Mouse (Mus musculus): ENCODE results near the gene AC161166.1. TPM values are rescaled to one million over a fixed set of nuclear protein-coding genes. Genes with fewer than 3 reads are reported as not detected.
A peak's percentile ranks its signal among the peaks of the same experiment; 100 is the strongest.
"Not testable (repeated sequence)": the region's sequence is repeated elsewhere in the genome, so short reads cannot be mapped to it uniquely, and the experiment has no call there.

Gene AC161166.1
- polyA plus RNA-seq, 1 experiment from 2014 or later: 0.26 TPM

GRCm38 (mm10) chr7:24530062-24530931 is 18.0 kb upstream of the AC161166.1 start, which contains the start of gene Irgq:
Gene Irgq, plus strand, starts transcription at chr7:24530689.
- H3K4me3 ChIP-seq (ENCODE audit: low read length): peak within 1 kb of the TSS; percentile 85
- peaks cover 13% of the 10 kb centered on the region for H3K4me1 ChIP-seq (ENCODE audit: control insufficient read depth, insufficient read depth, low read length)
- H3K27ac ChIP-seq (ENCODE audit: low read length): peak within 1 kb of the TSS; percentile 97
- H3K27me3 ChIP-seq (ENCODE audit: control insufficient read depth, insufficient read depth, low read length): no peaks in the 10 kb centered on the region
- no peaks in the 10 kb centered on the region for H3K9me3 ChIP-seq (replicated peaks; ENCODE audit: control insufficient read depth, low read length)
- whole genome bisulfite sequencing: under 1% methylated on average over 44 of the region's 44 CpGs
- peak; percentile 96 for ATAC-seq (replicated peaks; ENCODE audit: extremely low read depth, insufficient read depth, low FRiP score)
- H3K4me2 ChIP-seq (ENCODE audit: low read depth, low read length): peak within 1 kb of the TSS; percentile 93
- peak within 1 kb of the TSS; percentile 93 for H3K9ac ChIP-seq (ENCODE audit: low read length)
- peaks cover 9% of the 10 kb centered on the region; the same call in 1 of the 2 replicates for H3K36me3 ChIP-seq (ENCODE audit: control insufficient read depth, insufficient read depth)

- Histone ChIP-seq H3K4me3 (ENCODE audit: low read length) (peak overlapping the region; percentile 85), H3K9me3 (replicated peaks; ENCODE audit: control insufficient read depth, low read length) (no peaks in the 10 kb centered on the region), H3K9ac (ENCODE audit: low read length) (peak overlapping the region; percentile 90), H3K4me1 (ENCODE audit: control insufficient read depth, insufficient read depth, low read length) (peaks cover 13% of the 10 kb centered on the region), H3K27ac (ENCODE audit: low read length) (peak overlapping the region; percentile 97), H3K36me3 (ENCODE audit: control insufficient read depth, insufficient read depth) (peaks cover 9% of the 10 kb centered on the region; the same call in 1 of the 2 replicates), H3K4me2 (ENCODE audit: low read depth, low read length) (peak overlapping the region; percentile 93), H3K27me3 (ENCODE audit: control insufficient read depth, insufficient read depth, low read length) (no peaks in the 10 kb centered on the region)
- ATAC-seq (replicated peaks; ENCODE audit: extremely low read depth, insufficient read depth, low FRiP score): no peak
- WGBS: 49% methylated on average over 11 of the region's 11 CpGs
Measured at GRCm38 (mm10) chr7:24529580-24529979, 17.3 kb upstream of the AC161166.1 start.

GRCm38 (mm10) chr7:24528861-24529260 is 16.6 kb upstream of the AC161166.1 start:
- no peak for ATAC-seq (replicated peaks; ENCODE audit: extremely low read depth, insufficient read depth, low FRiP score)

GRCm38 (mm10) chr7:24525686-24526420 is 13.6 kb upstream of the AC161166.1 start:
- H3K36me3 ChIP-seq (ENCODE audit: control insufficient read depth, insufficient read depth): no peaks in the 10 kb centered on the region
- H3K9me3 ChIP-seq (replicated peaks; ENCODE audit: control insufficient read depth, low read length): no peaks in the 10 kb centered on the region
- no peaks in the 10 kb centered on the region for H3K27me3 ChIP-seq (ENCODE audit: control insufficient read depth, insufficient read depth, low read length)
- ATAC-seq (replicated peaks; ENCODE audit: extremely low read depth, insufficient read depth, low FRiP score): no peak
- peaks cover 6% of the 10 kb centered on the region for H3K4me1 ChIP-seq (ENCODE audit: control insufficient read depth, insufficient read depth, low read length)
- WGBS: 79% methylated on average over 12 of the region's 12 CpGs
- no peak overlapping the region for H3K4me3 ChIP-seq (ENCODE audit: low read length)
- no peak overlapping the region for H3K9ac ChIP-seq (ENCODE audit: low read length)
- no peak overlapping the region for H3K27ac ChIP-seq (ENCODE audit: low read length)
- H3K4me2 ChIP-seq (ENCODE audit: low read depth, low read length): no peak overlapping the region

More at GRCm38 (mm10) chr7:24528861-24529260, 16.6 kb upstream of the AC161166.1 start:
- no peak overlapping the region for H3K27ac ChIP-seq (ENCODE audit: low read length)
- H3K27me3 ChIP-seq (ENCODE audit: control insufficient read depth, insufficient read depth, low read length): no peaks in the 10 kb centered on the region
- H3K36me3 ChIP-seq (ENCODE audit: control insufficient read depth, insufficient read depth): peaks cover 7% of the 10 kb centered on the region; the same call in 1 of the 2 replicates
- H3K4me1 ChIP-seq (ENCODE audit: control insufficient read depth, insufficient read depth, low read length): peaks cover 13% of the 10 kb centered on the region
- 84% methylated on average over 11 of the region's 11 CpGs for WGBS
- no peaks in the 10 kb centered on the region for H3K9me3 ChIP-seq (replicated peaks; ENCODE audit: control insufficient read depth, low read length)
- H3K4me2 ChIP-seq (ENCODE audit: low read depth, low read length): no peak overlapping the region
- no peak overlapping the region for H3K4me3 ChIP-seq (ENCODE audit: low read length)
- H3K9ac ChIP-seq (ENCODE audit: low read length): no peak overlapping the region

- H3K4me3 ChIP-seq (ENCODE audit: low read length): no peak overlapping the region
- WGBS: 78% methylated on average over 6 of the region's 6 CpGs
- H3K4me2 ChIP-seq (ENCODE audit: low read depth, low read length): no peak overlapping the region
- no peaks in the 10 kb centered on the region for H3K9me3 ChIP-seq (replicated peaks; ENCODE audit: control insufficient read depth, low read length)
- no peaks in the 10 kb centered on the region for H3K27me3 ChIP-seq (ENCODE audit: control insufficient read depth, insufficient read depth, low read length)
- no peak overlapping the region for H3K27ac ChIP-seq (ENCODE audit: low read length)
- peaks cover 6% of the 10 kb centered on the region for H3K4me1 ChIP-seq (ENCODE audit: control insufficient read depth, insufficient read depth, low read length)
- no peak for ATAC-seq (replicated peaks; ENCODE audit: extremely low read depth, insufficient read depth, low FRiP score)
- H3K36me3 ChIP-seq (ENCODE audit: control insufficient read depth, insufficient read depth): no peaks in the 10 kb centered on the region
- no peak overlapping the region for H3K9ac ChIP-seq (ENCODE audit: low read length)
Measured at GRCm38 (mm10) chr7:24524978-24525377, 12.7 kb upstream of the AC161166.1 start.

- H3K9me3 ChIP-seq (replicated peaks; ENCODE audit: control insufficient read depth, low read length): no peaks in the 10 kb centered on the region
- WGBS: 78% methylated on average over 6 of the region's 6 CpGs
Measured at GRCm38 (mm10) chr7:24523723-24524122, 11.5 kb upstream of the AC161166.1 start.

GRCm38 (mm10) chr7:24522805-24523204 is 10.6 kb upstream of the AC161166.1 start:
- Histone ChIP-seq H3K4me1 (ENCODE audit: control insufficient read depth, insufficient read depth, low read length) (no peaks in the 10 kb centered on the region), H3K9me3 (replicated peaks; ENCODE audit: control insufficient read depth, low read length) (no peaks in the 10 kb centered on the region), H3K4me2 (ENCODE audit: low read depth, low read length) (no peak overlapping the region), H3K9ac (ENCODE audit: low read length) (no peak overlapping the region), H3K36me3 (ENCODE audit: control insufficient read depth, insufficient read depth) (no peaks in the 10 kb centered on the region), H3K27ac (ENCODE audit: low read length) (no peak overlapping the region), H3K27me3 (ENCODE audit: control insufficient read depth, insufficient read depth, low read length) (no peaks in the 10 kb centered on the region), H3K4me3 (ENCODE audit: low read length) (no peak overlapping the region)
- ATAC-seq (replicated peaks; ENCODE audit: extremely low read depth, insufficient read depth, low FRiP score): no peak
- WGBS: 49% methylated on average over 5 of the region's 5 CpGs

More at GRCm38 (mm10) chr7:24523723-24524122, 11.5 kb upstream of the AC161166.1 start:
- Histone ChIP-seq H3K4me2 (ENCODE audit: low read depth, low read length) (no peak overlapping the region), H3K27me3 (ENCODE audit: control insufficient read depth, insufficient read depth, low read length) (no peaks in the 10 kb centered on the region), H3K4me3 (ENCODE audit: low read length) (no peak overlapping the region), H3K4me1 (ENCODE audit: control insufficient read depth, insufficient read depth, low read length) (no peaks in the 10 kb centered on the region), H3K27ac (ENCODE audit: low read length) (no peak overlapping the region), H3K9ac (ENCODE audit: low read length) (no peak overlapping the region), H3K36me3 (ENCODE audit: control insufficient read depth, insufficient read depth) (no peaks in the 10 kb centered on the region)
- ATAC-seq (replicated peaks; ENCODE audit: extremely low read depth, insufficient read depth, low FRiP score): no peak

- not testable (repeated sequence) for H3K27me3 ChIP-seq (ENCODE audit: control insufficient read depth, insufficient read depth, low read length); H3K4me2 ChIP-seq (ENCODE audit: low read depth, low read length); H3K4me3 ChIP-seq (ENCODE audit: low read length); H3K4me1 ChIP-seq (ENCODE audit: control insufficient read depth, insufficient read depth, low read length); H3K9me3 ChIP-seq (replicated peaks; ENCODE audit: control insufficient read depth, low read length); H3K36me3 ChIP-seq (ENCODE audit: control insufficient read depth, insufficient read depth); H3K9ac ChIP-seq (ENCODE audit: low read length); ATAC-seq (replicated peaks; ENCODE audit: extremely low read depth, insufficient read depth, low FRiP score); H3K27ac ChIP-seq (ENCODE audit: low read length)
- 87% methylated on average over 10 of the region's 10 CpGs for WGBS
Measured at GRCm38 (mm10) chr7:24520054-24520453, 7.8 kb upstream of the AC161166.1 start.

- no peaks in the 10 kb centered on the region for H3K27me3 ChIP-seq (ENCODE audit: control insufficient read depth, insufficient read depth, low read length)
- no peak overlapping the region for H3K4me2 ChIP-seq (ENCODE audit: low read depth, low read length)
- no peak for ATAC-seq (replicated peaks; ENCODE audit: extremely low read depth, insufficient read depth, low FRiP score)
- no peaks in the 10 kb centered on the region for H3K9me3 ChIP-seq (replicated peaks; ENCODE audit: control insufficient read depth, low read length)
- H3K27ac ChIP-seq (ENCODE audit: low read length): no peak overlapping the region
- H3K4me1 ChIP-seq (ENCODE audit: control insufficient read depth, insufficient read depth, low read length): no peaks in the 10 kb centered on the region
- H3K4me3 ChIP-seq (ENCODE audit: low read length): no peak overlapping the region
- peaks cover 3% of the 10 kb centered on the region; the same call in 1 of the 2 replicates for H3K36me3 ChIP-seq (ENCODE audit: control insufficient read depth, insufficient read depth)
- 29% methylated on average over 3 of the region's 3 CpGs for WGBS
- no peak overlapping the region for H3K9ac ChIP-seq (ENCODE audit: low read length)
Measured at GRCm38 (mm10) chr7:24519130-24519529, 6.9 kb upstream of the AC161166.1 start.

Data from heart, embryonic 16.5 days (tissue).